Mouse (Mus musculus) forebrain, postnatal 0 days (tissue): ENCODE measurements at regions not wholly inside any gene's neighbourhood (a gene's known extent, or its start where the extent isn't known, plus 50 kb on each side); places are given as distances from the start of the nearest gene placed in this dataset.

Experiments
- ATAC-seq: fragments of 200-750 bp; cut with Nextera tagmentation; 2 replicates; pipeline ENCODE4 v1.8.0; 2017; ENCODE audit warnings: mild to moderate bottlenecking, moderate library complexity
- DNase-seq: peaks from one replicate; pipeline ENCODE4 v3.0.0-alpha.2; 2015
- H3K27ac ChIP-seq: fragments of 300-500 bp; sonication (generic); 2 replicates; pipeline ENCODE4 v1.5.1; 2014; ENCODE audit warnings: low read depth, mild to moderate bottlenecking, antibody characterized with exemption, low read length, moderate library complexity, mixed read lengths
- H3K27me3 ChIP-seq: fragments of 300-500 bp; sonication (generic); 2 replicates; pipeline ENCODE4 v1.6.1; 2014; ENCODE audit warnings: mild to moderate bottlenecking, low read length, mixed read lengths; ENCODE audit not compliant: insufficient read depth
- H3K36me3 ChIP-seq: fragments of 300-500 bp; sonication (generic); 2 replicates; pipeline ENCODE4 v1.6.1; 2014; ENCODE audit warnings: mild to moderate bottlenecking, moderate library complexity; ENCODE audit not compliant: insufficient read depth
- H3K4me1 ChIP-seq: fragments of 300-500 bp; sonication (generic); 2 replicates; pipeline ENCODE4 v1.6.1; 2014; ENCODE audit warnings: antibody characterized with exemption; ENCODE audit not compliant: insufficient read depth
- H3K4me2 ChIP-seq: fragments of 300-500 bp; sonication (generic); 2 replicates; pipeline ENCODE4 v1.6.1; 2014; ENCODE audit warnings: low read depth, mild to moderate bottlenecking, moderate library complexity
- H3K4me3 ChIP-seq: fragments of 300-500 bp; sonication (generic); 2 replicates; pipeline ENCODE4 v1.5.1; 2014; ENCODE audit warnings: low read depth, low read length, mixed read lengths
- H3K9ac ChIP-seq: fragments of 300-500 bp; sonication (generic); 2 replicates; pipeline ENCODE4 v1.6.1; 2014; ENCODE audit warnings: mild to moderate bottlenecking
- H3K9me3 ChIP-seq: fragments of 300-500 bp; sonication (generic); 2 replicates; pipeline ENCODE4 v1.6.1; 2016; ENCODE audit warnings: low read length
- CTCF ChIP-seq: sonication (generic); IDR thresholded peaks from 2 replicates; pipeline ENCODE4 v1.5.1; 2016; ENCODE audit warnings: antibody characterized with exemption, control low read depth, low read depth
- WGBS: fragments of 180-500 bp; shearing (Covaris S2); extraction: QIAGEN DNeasy Blood & Tissue Kit; methylation state at CpG from one replicate; pipeline ENCODE4 v1.1.7; 2014; 5-methylcytosine and 5-hydroxymethylcytosine counted together

DNA sequence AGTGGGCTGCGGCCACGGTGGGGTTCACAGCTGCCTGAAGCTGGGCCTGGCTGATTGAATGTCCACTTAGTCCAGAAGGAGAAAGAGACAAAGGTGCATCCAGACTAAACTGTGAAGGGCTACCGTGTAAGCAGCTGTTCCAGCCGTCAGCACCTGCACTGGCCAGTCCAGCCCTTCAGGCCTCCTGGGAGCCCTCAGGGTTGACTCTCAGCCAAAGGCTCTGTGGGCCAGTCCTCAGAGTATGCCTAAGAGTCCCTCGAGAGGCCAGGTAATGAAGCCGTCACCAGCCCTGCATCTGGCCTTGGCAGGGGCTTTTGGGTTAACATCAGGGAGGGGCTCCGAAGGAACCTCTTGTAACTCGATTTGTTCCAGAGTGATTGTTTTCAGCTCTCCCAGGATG lies 187.4 kb downstream of the Gpd2 start:
- 92% methylated on average over 8 of the region's 8 CpGs for WGBS
- no peak for TF ChIP-seq CTCF
- no peaks in the 10 kb centered on the region for H3K36me3 ChIP-seq
- H3K9me3 ChIP-seq, result no peaks in the 10 kb centered on the region
- ATAC-seq, result no peak
- no peaks in the 10 kb centered on the region for H3K4me1 ChIP-seq
- H3K9ac ChIP-seq, result no peak overlapping the region
- no peak for DNase-seq
- no peak overlapping the region for H3K4me2 ChIP-seq
- H3K27me3 ChIP-seq, result no peaks in the 10 kb centered on the region
- H3K4me3 ChIP-seq, result no peak overlapping the region
- H3K27ac ChIP-seq, result no peak overlapping the region

DNA sequence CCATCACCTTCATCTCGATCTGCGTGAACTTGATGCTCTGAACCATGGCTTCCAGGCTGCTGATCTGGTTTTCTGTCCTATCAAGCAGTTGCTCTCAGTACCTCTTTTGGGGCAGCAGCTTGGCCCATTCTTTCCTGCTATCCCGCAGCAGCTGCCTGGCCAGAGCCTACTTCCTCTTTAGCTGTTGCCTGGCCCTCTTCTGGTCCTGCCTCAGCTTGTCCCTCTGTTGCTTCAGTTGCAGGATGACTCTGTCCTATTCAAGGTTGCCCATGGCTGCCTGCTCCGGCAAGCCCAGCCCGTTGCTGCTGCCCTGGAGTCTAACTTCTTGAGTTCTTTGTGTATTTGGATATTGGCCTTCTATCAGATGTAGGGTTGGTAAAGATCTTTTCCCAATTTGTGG lies 188.0 kb downstream of the Gpd2 start:
- H3K27me3 ChIP-seq, result no peaks in the 10 kb centered on the region
- TF ChIP-seq CTCF, result no peak
- DNase-seq (no peak), ATAC-seq (no peak)
- H3K36me3 ChIP-seq, result no peaks in the 10 kb centered on the region
- H3K4me1 ChIP-seq, result no peaks in the 10 kb centered on the region
- H3K4me2 ChIP-seq, result no peak overlapping the region
- WGBS, result 96% methylated on average over 5 of the region's 5 CpGs
- no peak overlapping the region for H3K4me3 ChIP-seq
- H3K9me3 ChIP-seq, result no peaks in the 10 kb centered on the region
- no peak overlapping the region for H3K9ac ChIP-seq
- no peak overlapping the region for H3K27ac ChIP-seq

DNA sequence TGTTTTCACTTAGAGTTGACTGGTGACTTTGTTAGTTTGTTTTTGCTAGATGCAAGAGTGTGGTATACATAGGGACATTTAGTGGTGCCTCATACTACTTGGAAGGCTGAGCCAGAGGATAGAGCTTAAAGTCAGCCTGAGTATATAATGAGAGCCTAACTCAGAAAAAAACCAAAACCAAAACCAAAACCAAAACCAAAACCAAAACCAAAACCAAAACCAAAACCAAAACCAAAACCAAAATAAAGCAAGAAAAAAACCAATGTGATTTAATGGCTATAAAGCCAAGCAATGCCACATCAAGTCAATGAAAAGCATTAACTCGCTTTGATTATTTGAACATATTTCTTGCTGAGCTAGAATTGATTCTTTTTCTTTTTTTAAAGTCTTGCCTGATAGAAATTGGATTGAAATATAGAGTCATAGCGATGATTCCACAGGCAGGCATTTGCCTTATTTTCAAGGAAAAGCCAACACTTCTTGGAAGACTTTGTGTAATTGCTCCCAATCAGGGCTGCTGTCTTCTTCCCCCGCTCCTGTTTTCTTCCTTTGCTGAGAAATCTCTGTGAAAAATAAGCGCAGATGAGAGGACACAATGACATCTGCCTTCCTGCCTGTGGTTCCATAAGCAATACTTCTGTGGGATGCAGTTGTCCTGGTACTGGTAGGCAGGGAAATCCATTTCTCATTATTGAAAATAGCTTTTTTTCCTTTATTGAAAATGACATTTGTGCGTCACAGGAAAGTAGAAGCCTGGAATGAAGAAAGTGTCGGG lies 213.7 kb downstream of the Gpd2 start:
- Histone ChIP-seq H3K27ac (no peak overlapping the region), H3K27me3 (no peaks in the 10 kb centered on the region), H3K4me2 (no peak overlapping the region), H3K9me3 (no peaks in the 10 kb centered on the region), H3K4me3 (no peak overlapping the region), H3K36me3 (no peaks in the 10 kb centered on the region), H3K9ac (no peak overlapping the region), H3K4me1 (no peaks in the 10 kb centered on the region)
- WGBS, result 78% methylated on average over 6 of the region's 6 CpGs
- no peak for TF ChIP-seq CTCF
- ATAC-seq (no peak), DNase-seq (peak; percentile 21)

DNA sequence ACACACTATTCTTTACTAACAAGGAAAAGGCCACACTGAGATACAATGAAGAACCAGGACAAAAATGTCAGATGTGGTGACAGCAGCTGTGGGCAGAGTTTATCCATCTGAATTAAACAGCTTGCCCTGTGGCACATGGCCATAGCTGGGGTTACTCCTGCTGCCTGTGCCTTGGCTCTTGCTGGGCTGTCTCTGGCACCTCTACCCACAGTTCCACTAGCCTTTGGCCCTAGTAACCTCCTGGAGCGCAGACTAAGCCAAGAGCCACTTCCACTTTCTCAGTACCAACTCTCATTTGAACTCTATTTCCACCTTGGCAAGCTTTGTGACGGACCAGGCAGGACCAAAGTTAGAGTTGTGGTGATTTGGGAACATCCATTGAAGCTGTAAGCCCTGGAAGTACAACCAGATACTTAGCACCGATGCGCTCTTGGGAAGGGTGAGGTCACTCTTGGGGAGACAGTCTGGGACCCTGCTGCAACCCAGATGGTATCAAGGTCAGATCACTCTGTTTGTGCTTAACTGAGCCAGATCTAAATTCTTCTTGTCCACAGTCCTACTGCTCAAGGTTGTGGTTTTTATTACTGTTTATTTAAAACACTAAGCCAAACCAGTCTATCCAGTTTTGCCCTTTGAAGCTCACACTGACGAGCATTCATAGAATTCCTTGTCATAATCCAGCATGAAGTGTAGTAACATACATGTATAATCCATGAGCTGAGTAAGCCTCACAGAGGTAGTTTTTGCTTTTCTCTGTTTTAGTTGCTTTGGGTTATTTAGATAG lies 216.7 kb downstream of the Gpd2 start:
- Histone ChIP-seq H3K9ac (no peak overlapping the region), H3K27me3 (no peaks in the 10 kb centered on the region), H3K9me3 (no peaks in the 10 kb centered on the region), H3K4me2 (no peak overlapping the region), H3K27ac (no peak overlapping the region), H3K4me1 (no peaks in the 10 kb centered on the region), H3K36me3 (no peaks in the 10 kb centered on the region), H3K4me3 (no peak overlapping the region)
- no peak for TF ChIP-seq CTCF
- no peak for DNase-seq
- WGBS, result 90% methylated on average over 5 of the region's 5 CpGs
- no peak for ATAC-seq

DNA sequence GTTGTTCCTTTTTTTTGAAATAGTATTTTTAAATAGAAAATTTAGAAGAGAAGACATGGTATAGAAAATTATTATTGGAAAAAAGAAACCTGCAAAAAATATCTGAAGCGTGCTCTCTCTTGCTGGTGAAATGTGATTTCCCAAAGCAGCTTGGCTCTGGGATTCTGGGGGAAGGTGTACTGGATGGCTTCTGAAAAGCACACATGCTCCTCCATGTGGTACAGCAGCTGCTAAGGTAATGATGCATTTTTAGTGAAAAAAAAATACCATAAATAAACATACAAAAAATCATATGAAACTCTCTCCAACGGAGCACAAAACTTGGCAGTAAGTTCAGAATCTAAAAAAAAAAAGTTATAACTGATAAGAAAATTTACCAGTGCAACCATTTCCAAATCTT lies 222.5 kb downstream of the Gpd2 start:
- no peaks in the 10 kb centered on the region for H3K4me1 ChIP-seq
- WGBS, result 77% methylated on average over 2 of the region's 2 CpGs
- H3K4me3 ChIP-seq, result no peak overlapping the region
- DNase-seq (peak; percentile 55), ATAC-seq (no peak)
- no peak overlapping the region for H3K9ac ChIP-seq
- no peak overlapping the region for H3K4me2 ChIP-seq
- TF ChIP-seq CTCF, result no peak
- H3K27ac ChIP-seq, result no peak overlapping the region
- H3K9me3 ChIP-seq, result no peaks in the 10 kb centered on the region
- no peaks in the 10 kb centered on the region for H3K36me3 ChIP-seq
- H3K27me3 ChIP-seq, result no peaks in the 10 kb centered on the region

DNA sequence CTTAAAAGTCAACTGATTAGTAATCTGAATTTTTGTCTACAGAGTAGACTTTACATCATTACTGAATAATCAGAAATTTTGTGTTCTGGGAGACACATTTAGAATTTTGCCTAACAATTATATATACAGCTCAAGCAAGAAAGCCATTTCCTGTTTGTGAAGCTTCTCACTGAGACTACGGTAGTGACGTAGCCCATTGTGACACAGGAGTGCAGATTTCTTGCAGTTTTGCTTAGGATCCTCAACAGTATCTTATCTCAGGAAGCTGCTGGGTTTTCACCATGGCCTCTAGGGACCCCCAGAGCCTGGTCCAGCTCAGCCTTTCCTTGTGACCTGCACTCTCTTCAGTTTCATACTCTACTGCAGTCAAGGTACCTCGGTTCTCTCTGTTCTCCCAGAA lies 236.4 kb downstream of the Gpd2 start:
- ATAC-seq (no peak), DNase-seq (no peak)
- no peaks in the 10 kb centered on the region for H3K27me3 ChIP-seq
- 88% methylated on average over 3 of the region's 3 CpGs for WGBS
- H3K4me2 ChIP-seq, result no peak overlapping the region
- no peak overlapping the region for H3K27ac ChIP-seq
- TF ChIP-seq CTCF, result no peak
- no peaks in the 10 kb centered on the region for H3K4me1 ChIP-seq
- no peak overlapping the region for H3K9ac ChIP-seq
- H3K9me3 ChIP-seq, result no peaks in the 10 kb centered on the region
- no peaks in the 10 kb centered on the region for H3K36me3 ChIP-seq
- no peak overlapping the region for H3K4me3 ChIP-seq

DNA sequence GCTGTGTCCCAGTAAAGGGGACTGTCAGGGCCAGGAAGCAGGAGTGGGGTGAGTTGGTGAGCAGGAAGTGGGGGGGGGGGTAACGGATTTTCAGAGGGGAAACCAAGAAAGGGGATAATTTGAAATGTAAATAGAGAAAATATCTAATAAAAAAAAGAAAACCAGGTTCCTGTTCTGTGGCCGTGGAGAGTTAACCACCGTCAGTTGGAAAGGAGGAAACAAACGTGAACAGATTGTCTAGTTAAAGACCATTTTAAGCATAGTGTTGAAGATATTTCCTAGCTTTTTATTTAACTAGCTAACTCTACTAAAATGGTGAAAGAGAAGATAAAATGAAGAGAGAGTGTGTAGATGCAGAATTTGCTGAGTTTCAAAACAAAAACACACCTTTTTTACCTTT lies 254.7 kb downstream of the Gpd2 start:
- Histone ChIP-seq H3K27ac (no peak overlapping the region), H3K9ac (no peak overlapping the region), H3K4me1 (no peaks in the 10 kb centered on the region), H3K4me3 (no peak overlapping the region), H3K36me3 (no peaks in the 10 kb centered on the region), H3K9me3 (no peaks in the 10 kb centered on the region), H3K27me3 (no peaks in the 10 kb centered on the region), H3K4me2 (no peak overlapping the region)
- WGBS, result 73% methylated on average over 4 of the region's 4 CpGs
- DNase-seq, result no peak
- TF ChIP-seq CTCF, result no peak
- ATAC-seq, result no peak
